Mouse (Mus musculus) layer of hippocampus, postnatal 25 days (tissue): ENCODE results near the gene Oscp1. TPM values are rescaled to one million over a fixed set of nuclear protein-coding genes. Genes with fewer than 3 reads are reported as not detected.

Experiments used
- DNase-seq, 2 experiments: peaks; one replicate each; pipeline ENCODE4 v3.0.0; 2022; ENCODE audit warnings: mixed read lengths in 2 of 2, low spot score in 1 of 2; ENCODE audit errors: extremely low spot score in 1 of 2
- total RNA-seq, 2 experiments: library from RNA; stranded (reverse); gene quantifications; 2 replicates each; pipeline ENCODE4 v1.2.3; 2021

Gene Oscp1
- 10 to 100 TPM; 47.4 to 49.7 TPM for total RNA-seq

DNA sequence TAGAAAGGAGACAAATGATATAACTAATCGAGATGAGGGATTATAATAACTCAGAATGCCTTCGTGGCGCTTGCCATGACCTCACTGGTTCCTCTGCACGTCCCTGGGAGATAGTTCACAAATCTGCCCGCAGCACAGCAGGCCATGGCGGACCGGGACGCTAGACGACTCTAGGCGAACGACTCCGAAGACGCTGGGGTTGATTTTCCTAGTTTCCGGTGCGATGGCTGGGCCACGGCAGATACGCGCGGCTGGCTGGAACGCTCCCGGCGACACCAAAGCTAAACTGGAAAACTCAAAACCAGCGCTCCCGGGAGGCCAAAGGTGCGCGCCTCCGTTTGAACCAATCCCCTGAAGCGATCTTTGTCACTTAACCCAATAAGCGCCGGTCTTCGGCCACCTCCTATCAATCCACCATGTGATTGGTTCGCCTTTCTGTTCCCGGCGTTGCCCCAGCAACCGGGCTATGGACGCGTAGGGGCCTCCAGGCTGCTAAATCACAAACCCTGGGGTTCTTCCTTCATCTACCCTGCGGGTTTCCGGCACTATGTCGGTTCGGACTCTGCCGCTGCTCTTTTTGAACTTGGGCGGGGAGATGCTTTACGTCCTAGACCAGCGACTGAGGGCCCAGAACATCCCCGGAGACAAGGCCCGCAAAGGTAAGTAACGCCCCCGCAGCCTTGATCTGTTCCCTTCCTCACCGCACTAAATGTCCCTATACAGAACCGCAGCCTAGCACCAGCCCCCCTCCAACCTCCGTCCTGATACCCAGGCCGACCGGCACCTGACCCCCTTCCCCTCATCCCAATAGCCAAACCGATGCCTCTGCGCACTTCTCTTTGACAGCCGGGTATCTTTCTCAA lies at the start of gene Oscp1:
Gene Oscp1, plus strand, starts transcription at position 432 of the 863 bp plus-strand sequence.
- peak; percentile 78 for DNase-seq

DNA sequence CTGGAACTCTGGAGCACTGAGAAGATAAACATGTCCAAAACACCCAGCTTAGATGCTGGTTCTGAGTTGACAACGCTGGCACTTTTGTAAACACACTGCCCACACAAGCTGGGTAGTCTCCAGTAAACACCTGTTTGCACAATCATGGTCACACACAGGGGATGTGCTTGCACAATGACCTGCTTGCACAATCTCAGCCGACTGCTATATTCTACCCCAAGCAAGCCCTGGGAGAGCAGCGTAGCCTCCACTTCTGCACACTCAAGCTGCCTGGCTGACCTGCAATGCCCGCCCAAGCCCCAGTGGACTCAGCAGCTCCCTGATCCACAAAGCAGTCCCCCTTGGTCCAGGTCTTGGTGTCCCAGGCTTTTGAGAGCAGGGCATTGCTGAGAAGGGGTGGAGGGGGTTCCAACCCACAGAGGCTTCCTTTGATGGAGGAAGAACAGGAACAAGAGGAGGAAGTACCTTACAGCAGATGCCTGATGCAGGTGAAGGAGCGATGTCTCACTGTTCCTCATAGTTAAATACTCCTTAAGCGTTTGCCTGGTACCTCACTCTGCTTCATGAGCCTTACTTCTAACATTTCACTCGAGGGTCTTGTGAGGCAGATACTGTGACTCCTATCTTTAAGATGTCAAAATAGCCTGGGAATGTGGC lies 40.6 kb upstream of the Oscp1 start:
- no peak for DNase-seq

GRCm38 (mm10) chr4:126018966-126019538 lies 39.3 kb upstream of the Oscp1 start:
- DNase-seq: no peak

DNA sequence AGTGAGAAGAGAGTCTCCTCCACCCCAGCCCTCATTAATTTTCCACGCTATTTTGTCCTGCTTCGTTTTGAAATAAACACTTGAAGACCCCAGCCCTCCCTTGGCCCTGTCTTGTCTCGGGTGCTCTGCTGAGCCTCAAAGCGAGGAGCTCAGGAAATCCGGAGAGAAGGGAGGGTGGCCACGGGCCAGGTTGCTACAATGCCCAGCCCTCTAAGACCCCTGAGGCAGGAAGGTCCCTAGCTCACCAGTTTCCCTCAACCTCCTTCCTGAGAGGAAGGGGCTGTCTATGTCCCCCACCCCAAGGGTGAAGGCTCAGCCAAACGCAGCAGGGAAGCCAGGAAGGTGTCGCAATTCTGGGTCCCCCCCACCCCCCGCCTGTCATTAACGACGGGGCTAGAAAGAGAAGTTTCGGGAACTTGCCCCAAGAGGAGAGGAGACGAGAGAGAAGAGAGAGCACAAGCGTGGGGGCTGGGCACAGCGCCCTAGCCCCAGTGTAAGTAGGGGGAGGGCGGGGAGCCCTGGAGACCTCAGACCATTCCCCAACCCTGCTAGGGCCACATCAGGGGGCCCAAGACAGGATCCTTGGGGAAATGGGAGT lies 34.0 kb upstream of the Oscp1 start, which contains the start of gene Csf3r:
Gene Csf3r, plus strand, starts transcription at position 248 of the 598 bp plus-strand sequence.
- DNase-seq: no peak

DNA sequence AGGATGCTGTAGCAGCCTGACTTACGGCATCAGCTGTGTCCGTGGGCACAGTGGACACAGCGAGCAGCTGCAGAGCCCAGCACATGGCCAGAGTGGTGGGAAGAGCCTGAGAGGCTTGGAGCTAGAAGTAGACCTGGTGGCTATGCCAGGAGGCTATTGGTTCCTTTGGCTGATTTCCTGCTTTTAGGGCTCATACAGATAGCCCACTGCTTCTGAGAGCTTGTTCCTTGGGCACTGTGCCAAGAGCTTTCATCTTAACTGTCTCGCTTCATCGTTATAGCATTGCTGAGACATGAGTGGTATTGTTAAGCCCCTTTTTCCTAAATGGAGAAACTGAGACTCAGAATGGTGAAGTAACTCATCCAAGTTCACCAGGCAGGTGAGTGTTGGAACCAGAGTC lies 32.6 kb upstream of the Oscp1 start:
- no peak for DNase-seq

- no peak for DNase-seq
Measured at GRCm38 (mm10) chr4:126027980-126028379, 30.4 kb upstream of the Oscp1 start.

DNA sequence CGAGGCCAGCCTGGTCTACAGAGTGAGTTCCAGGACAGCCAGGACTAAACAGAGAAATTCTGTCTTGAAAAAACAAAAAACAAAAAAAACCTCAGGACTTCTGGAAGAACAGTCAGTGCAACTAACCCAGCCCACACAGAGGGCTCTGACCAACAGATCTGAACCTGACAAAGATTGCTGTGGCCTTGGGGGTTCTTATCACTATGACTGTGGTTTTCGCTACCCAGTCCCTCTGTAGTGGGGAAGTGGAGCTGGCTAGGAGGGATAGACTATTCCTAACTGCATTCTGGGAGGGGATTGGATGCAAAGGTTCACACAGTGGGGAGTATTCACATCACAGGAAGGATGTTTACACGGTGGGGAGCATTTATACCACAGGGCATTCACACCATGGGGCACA lies 29.3 kb upstream of the Oscp1 start:
- DNase-seq: no peak

- DNase-seq: no peak
Measured at GRCm38 (mm10) chr4:126030705-126031104, 27.7 kb upstream of the Oscp1 start.

- DNase-seq: no peak
Measured at GRCm38 (mm10) chr4:126035413-126035812, 23.0 kb upstream of the Oscp1 start.

DNA sequence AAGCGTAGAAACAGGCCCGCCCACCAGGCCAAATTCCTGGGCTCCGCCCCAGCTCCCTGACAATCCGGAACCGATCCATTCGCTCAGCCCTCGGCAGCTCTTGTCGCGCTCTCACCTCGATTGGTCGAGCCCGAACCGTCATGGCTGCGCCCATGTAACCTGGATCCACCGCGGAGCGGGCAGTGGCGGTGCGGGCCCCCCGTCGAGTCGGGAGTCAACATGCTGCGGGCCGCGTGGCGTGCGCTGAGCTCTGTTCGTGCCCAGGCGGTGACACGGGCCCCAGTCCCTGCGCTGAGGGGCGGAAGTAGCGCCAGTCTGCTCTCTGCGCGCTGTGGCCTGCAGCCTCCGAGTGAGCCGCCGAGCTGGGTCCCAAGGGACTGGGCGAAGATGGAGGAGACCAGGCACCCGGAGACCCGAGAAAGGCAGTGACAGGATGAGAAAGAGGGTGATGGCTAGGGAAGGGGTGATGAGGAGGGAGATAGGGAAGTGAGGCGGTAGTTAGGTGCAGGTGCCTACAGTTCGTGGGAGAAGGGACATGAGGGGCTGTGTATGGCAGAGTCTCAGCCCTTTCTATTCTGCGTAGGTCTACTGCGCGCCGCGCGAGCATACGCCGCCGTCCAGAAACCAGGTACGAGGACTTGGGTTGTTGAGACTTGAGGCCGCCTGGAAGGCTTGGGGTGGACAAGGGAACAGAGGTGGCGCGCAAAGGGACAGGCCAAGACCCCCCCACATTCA lies 11.3 kb upstream of the Oscp1 start, which contains the start of gene Mrps15:
Gene Mrps15, plus strand, starts transcription at position 75 of the 735 bp plus-strand sequence.
- peak; percentile 70 to 78 for DNase-seq

- DNase-seq: peak; percentile 30 to 53
Measured at GRCm38 (mm10) chr4:126051617-126052016, 6.7 kb upstream of the Oscp1 start.

DNA sequence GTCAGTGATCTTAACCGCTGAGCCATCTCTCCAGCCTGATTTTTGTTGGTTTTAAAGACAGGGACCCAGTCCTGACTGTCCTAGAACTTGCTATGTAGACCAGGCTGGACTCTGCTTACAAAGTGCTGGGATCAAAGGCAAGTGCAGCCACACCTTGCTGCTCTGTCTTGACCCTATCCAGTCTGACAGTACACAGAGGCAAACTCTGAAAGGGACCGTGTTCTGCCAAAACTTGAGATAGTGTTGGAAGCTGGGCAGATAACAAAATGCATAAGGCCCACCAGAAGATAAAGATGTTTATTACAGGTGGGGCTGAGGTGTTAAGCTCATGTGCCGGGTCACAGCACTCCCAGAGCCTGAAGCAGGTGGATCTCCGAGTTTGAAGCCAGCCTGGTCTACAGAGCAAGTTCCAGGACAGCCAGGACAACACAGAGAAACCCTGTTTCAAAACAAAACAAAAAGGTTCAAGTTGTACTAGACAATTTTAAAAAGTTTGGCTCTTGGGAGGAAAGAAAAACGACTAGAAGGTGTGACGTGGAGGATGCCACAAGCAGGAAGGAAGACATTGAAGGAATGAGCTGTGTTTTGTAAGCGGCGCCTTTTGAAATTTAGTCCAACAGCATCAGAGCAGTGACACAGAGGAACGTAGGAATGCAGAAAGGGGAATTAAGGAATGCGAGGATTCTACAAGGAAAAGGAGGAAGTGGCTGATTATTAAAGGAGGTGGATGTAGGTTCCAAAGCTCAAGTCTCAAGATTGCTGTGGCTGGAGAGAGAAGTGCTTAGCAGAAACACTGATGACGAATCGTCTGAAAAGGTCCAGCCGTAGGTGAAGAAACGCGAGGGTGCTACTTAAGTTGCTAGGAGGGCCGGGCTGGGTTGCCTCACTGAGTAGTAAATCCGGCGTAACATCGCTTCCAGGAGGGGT lies 895 bp upstream of the Oscp1 start:
- no peak for DNase-seq

- peak; percentile 20 to 23 for DNase-seq
Measured at GRCm38 (mm10) chr4:126058997-126059362, 615 bp downstream of the Oscp1 start.

GRCm38 (mm10) chr4:126062856-126063255 lies 4.5 kb downstream of the Oscp1 start:
- peak in 1 of 2 experiments; percentile 24 for DNase-seq

DNA sequence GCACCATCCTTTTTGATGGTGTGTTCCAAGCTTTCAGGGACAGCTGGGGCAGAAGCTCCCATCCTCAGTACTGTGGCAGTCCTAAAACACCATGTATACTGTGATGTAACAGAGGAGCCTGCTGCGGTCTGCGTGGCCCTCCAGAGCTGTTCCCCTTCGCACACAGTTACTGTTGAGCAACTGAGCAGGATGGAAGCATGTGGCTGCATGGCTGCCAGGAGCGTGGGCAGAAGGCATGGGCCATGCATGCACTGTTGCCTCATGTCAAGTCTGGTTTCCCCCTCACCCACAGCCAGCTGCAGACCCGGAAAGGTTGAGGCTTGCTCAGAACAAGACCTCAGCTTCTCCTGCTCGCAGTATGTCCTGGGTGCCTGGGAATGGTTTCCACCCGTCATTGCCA lies 6.9 kb downstream of the Oscp1 start:
- DNase-seq: peak; percentile 20 to 22

DNA sequence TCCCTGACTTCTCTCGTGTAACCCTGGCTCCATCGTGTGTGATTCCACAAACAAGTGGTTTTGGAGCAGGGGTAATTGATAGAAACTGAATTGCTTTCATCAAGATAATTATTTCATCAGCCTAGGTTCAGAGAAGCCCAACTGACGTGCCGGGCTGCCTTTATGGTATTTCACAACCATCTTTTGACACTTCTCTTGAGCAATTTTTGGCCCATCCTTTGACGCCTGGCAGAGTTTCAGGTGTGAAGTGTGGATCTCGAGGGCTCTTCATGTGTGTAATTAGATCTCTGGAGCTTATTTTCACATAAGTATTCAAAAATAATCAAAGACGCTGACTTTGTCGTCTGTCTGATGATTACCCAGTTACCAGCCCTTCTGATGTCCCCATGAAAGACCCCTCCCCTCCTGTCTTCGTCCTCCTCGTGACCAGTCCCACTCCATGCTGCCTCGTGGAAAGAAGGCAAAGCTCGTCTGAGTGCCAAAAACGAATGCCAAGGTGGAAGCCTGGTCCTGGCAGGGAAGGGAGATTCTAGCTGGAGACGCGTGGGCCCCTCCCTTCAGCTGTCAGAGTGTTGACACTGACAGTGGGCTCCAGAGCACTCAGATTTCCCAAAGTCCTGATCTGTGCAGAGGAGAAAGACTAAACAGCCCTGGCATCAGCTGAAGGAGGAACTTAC lies 9.2 kb downstream of the Oscp1 start:
- no peak for DNase-seq

- no peak for DNase-seq
Measured at GRCm38 (mm10) chr4:126068842-126069241, 10.5 kb downstream of the Oscp1 start.

DNA sequence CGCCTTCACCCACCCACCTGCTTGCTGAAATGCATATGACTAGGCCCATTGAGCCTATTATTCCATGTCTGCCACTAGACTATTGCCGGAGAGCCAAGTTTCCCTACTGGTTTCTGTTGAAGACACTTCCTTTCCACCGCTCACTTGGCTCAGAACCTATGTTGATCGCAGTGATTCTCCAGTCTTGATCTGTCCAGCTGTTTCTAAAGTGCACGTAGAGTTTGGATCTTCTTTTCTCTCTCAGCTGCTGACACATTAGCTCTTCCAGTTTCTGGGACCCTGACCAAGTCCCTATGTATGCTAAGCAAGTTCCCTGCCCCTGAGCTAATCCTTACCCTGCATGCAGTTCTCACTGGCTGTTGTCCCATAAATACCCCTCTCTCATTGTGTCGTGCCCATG lies 19.5 kb downstream of the Oscp1 start:
- no peak for DNase-seq

DNA sequence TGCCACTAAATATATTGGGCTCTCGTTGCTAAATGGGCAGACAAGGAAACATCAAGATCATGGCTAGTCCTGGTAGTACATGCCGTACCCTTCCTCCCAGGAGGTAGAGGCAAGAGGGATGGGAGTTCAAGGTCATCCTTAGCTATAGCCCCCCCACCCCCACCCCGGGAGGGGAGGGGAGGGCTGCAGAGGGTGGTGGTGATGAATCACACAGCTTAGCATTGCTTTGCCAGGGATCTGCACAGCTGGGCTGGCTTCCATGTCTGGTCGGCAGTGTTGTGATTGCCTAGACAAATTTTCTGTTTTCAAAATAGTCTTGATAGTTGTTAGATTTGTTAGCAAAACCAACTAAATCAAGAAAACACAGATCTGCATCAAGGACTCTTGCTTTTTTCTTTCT lies 20.9 kb downstream of the Oscp1 start:
- no peak for DNase-seq
